Mouse (Mus musculus): ENCODE results near the gene Cygb. TPM values are rescaled to one million over a fixed set of nuclear protein-coding genes. Genes with fewer than 3 reads are reported as not detected.
A peak's percentile ranks its signal among the peaks of the same experiment; 100 is the strongest.

The Cygb gene
- polyA plus RNA-seq, 1 experiment from 2014 or later: 3.7 TPM

DNA sequence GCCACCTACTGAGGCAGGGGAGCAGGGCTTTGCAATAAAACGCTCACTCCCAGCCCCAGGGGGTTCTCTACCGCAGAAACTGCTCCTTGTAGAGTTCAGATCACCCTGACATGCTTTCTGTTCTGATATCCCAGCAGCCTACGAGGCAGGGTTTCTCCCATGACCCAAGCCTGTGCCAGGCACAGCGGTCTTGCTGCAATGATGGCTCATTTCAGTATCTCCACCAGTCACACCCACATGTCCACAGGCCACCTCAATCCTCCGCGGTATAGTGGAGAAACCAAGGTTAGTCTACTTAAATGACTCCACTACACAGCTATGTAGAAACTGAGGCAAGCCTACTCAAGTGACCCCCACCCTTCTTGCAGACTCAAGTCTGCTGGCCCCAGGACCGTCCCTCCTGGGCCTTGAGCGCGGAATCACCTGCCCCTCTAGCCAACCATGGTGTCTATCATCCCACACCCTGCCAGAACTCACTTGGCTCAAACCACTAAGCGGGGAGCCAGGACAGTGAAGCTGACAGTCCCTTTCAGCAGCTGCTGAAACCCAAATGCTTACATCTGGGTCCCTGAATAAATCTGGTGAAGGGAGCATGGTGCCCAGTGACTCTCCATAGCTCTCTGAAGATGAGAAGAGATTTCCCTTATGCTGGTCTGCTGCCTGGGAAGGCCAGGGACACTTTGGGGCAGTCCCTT is 33.4 kb downstream of the Cygb start:
- H3K9ac ChIP-seq (replicated peaks): peak overlapping the region; percentile 52
- no peaks in the 10 kb centered on the region for H3K36me3 ChIP-seq (replicated peaks; ENCODE audit: insufficient read depth, low read length)
- no peaks in the 10 kb centered on the region for H3K27me3 ChIP-seq (ENCODE audit: insufficient read depth, low read length)
- 72% methylated on average over 10 of the region's 10 CpGs for WGBS (ENCODE audit: insufficient replicate concordance)
- H3K27ac ChIP-seq (ENCODE audit: low read depth): peak overlapping the region; percentile 75
- H3K9me3 ChIP-seq (ENCODE audit: low read length): no peaks in the 10 kb centered on the region
- TF ChIP-seq CTCF (IDR thresholded peaks at IDR 0.05; ENCODE audit: low read depth): no peak
- TF ChIP-seq EP300 (IDR thresholded peaks at IDR 0.05; ENCODE audit: low read depth): 0 out of 2 replicates have a peak, but pooled peaks have one; percentile 3
- ATAC-seq: no peak
- DNase-seq: no peak
- peak overlapping the region; percentile 86 for H3K4me2 ChIP-seq (ENCODE audit: low read depth, low read length)
- peak overlapping the region; percentile 30 for H3K4me3 ChIP-seq (ENCODE audit: low read depth, low read length)
- peaks cover 88% of the 10 kb centered on the region for H3K4me1 ChIP-seq (ENCODE audit: insufficient read depth)

DNA sequence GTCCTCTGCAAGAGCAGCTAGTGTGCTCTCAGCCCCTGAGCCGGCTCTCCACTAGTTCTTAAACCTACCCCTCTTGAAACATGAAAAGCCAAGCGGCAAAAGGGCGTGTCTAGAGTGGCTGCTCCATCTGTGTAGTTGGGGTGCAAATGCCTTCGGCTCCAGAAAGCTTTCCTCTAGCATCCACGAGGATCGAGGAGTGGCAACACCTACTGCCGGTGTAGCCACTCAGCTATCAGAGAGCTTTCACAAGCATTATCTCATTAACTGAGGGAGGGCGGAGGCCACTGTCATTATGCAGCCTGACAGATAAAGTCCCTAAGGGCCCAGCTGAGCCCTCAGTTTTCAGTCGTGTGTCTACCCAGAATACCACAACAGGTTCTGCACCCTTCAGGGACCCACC is 34.0 kb downstream of the Cygb start:
- 37% methylated on average over 9 of the region's 9 CpGs for WGBS (ENCODE audit: insufficient replicate concordance)
- peak overlapping the region; percentile 86 for H3K4me2 ChIP-seq (ENCODE audit: low read depth, low read length)
- H3K4me3 ChIP-seq (ENCODE audit: low read depth, low read length): peak overlapping the region; percentile 30
- no peak for ATAC-seq
- no peaks in the 10 kb centered on the region for H3K27me3 ChIP-seq (ENCODE audit: insufficient read depth, low read length)
- H3K36me3 ChIP-seq (replicated peaks; ENCODE audit: insufficient read depth, low read length): no peaks in the 10 kb centered on the region
- peak overlapping the region; percentile 75 for H3K27ac ChIP-seq (ENCODE audit: low read depth)
- TF ChIP-seq CTCF (IDR thresholded peaks at IDR 0.05; ENCODE audit: low read depth) (no peak), EP300 (IDR thresholded peaks at IDR 0.05; ENCODE audit: low read depth) (peak; percentile 87)
- H3K9me3 ChIP-seq (ENCODE audit: low read length): no peaks in the 10 kb centered on the region
- peaks cover 88% of the 10 kb centered on the region for H3K4me1 ChIP-seq (ENCODE audit: insufficient read depth)
- peak overlapping the region; percentile 52 for H3K9ac ChIP-seq (replicated peaks)
- no peak for DNase-seq

DNA sequence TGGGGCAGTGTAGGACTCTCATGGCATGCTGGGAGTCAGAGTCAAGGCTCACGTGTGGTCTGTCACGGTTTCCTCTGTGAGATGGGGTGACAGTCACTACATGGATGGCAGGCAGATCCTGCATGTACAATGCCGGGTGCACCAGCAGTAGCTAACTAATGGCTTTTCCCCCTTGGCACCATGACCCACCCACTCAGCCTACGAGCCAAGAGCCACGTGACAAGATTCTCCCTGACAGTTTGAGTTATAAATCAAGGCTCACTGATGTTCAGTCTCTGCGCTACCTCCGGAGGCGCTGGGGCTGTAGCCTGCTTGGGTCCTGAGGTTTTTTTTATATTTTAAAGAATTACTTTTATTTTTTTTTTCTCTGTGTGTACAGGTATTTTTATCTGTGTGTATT is 34.6 kb downstream of the Cygb start:
- peak overlapping the region; percentile 41; the same call in 1 of the 2 replicates for H3K27ac ChIP-seq (ENCODE audit: low read depth)
- peaks cover 88% of the 10 kb centered on the region for H3K4me1 ChIP-seq (ENCODE audit: insufficient read depth)
- no peaks in the 10 kb centered on the region for H3K9me3 ChIP-seq (ENCODE audit: low read length)

DNA sequence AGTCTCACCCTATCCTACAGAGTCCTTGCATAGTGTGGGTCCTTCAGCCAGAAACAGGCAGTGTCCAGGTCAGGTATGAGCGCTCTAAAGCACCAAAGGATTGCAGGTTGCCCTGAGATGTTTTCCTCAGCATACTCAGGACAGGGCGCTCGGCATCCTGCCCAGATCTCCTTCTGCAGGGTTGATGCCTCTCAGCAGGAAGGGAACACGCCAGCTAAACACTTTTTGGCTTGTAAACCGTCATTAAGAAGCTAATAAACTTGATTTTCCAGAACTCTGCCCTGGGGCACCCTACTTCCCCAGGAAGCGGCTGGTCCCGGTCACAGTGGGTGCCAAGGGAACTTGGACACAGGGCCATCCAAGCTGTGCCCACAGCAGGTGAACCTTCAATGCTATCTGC is 35.0 kb downstream of the Cygb start:
- Histone ChIP-seq H3K36me3 (replicated peaks; ENCODE audit: insufficient read depth, low read length) (no peaks in the 10 kb centered on the region; the same call in 1 of the 2 replicates), H3K9ac (replicated peaks) (no peak overlapping the region), H3K27ac (ENCODE audit: low read depth) (0 out of 2 replicates have a peak overlapping the region, but pooled peaks have one; percentile 41), H3K4me3 (ENCODE audit: low read depth, low read length) (no peak overlapping the region), H3K4me2 (ENCODE audit: low read depth, low read length) (peak overlapping the region; percentile 86; the same call in 1 of the 2 replicates), H3K9me3 (ENCODE audit: low read length) (no peaks in the 10 kb centered on the region), H3K4me1 (ENCODE audit: insufficient read depth) (peaks cover 89% of the 10 kb centered on the region), H3K27me3 (ENCODE audit: insufficient read depth, low read length) (no peaks in the 10 kb centered on the region)
- DNase-seq: no peak
- TF ChIP-seq EP300 (IDR thresholded peaks at IDR 0.05; ENCODE audit: low read depth): no peak
- WGBS (ENCODE audit: insufficient replicate concordance): 81% methylated on average over 7 of the region's 7 CpGs
- no peak for ATAC-seq

More for the DNA sequence above, 34.6 kb downstream of the Cygb start:
- TF ChIP-seq EP300 (IDR thresholded peaks at IDR 0.05; ENCODE audit: low read depth): no peak
- TF ChIP-seq CTCF (IDR thresholded peaks at IDR 0.05; ENCODE audit: low read depth): no peak
- H3K9ac ChIP-seq (replicated peaks): peak overlapping the region; percentile 52; the same call in 1 of the 2 replicates
- peak overlapping the region; percentile 86 for H3K4me2 ChIP-seq (ENCODE audit: low read depth, low read length)
- no peaks in the 10 kb centered on the region for H3K27me3 ChIP-seq (ENCODE audit: insufficient read depth, low read length)
- H3K36me3 ChIP-seq (replicated peaks; ENCODE audit: insufficient read depth, low read length): no peaks in the 10 kb centered on the region; the same call in 1 of the 2 replicates
- 69% methylated on average over 8 of the region's 8 CpGs for WGBS (ENCODE audit: insufficient replicate concordance)
- DNase-seq (no peak), ATAC-seq (no peak)
- no peak overlapping the region for H3K4me3 ChIP-seq (ENCODE audit: low read depth, low read length)

DNA sequence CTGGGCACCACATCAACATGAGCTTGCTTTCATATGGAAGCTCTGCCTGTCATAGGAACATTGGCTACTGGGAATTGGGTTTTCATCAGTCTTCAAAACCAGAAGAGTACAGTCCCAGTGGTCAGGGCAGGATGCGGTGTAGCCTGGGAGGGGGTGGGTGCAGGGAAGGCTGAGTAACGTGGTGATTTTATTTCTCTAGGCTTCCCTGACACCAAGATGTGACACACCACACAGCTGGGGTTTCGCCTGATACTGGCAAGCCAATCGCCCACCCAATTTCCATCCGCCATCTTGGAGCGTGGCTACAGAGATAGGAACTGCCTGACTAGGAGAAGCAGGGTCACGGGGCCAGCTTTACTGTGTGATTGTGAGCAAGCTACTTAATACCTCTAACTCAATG is 35.4 kb downstream of the Cygb start:
- TF ChIP-seq CTCF (IDR thresholded peaks at IDR 0.05; ENCODE audit: low read depth): no peak
- TF ChIP-seq EP300 (IDR thresholded peaks at IDR 0.05; ENCODE audit: low read depth): no peak
- 0 out of 2 replicates have a peak overlapping the region, but pooled peaks have one; percentile 2 for H3K4me2 ChIP-seq (ENCODE audit: low read depth, low read length)

DNA sequence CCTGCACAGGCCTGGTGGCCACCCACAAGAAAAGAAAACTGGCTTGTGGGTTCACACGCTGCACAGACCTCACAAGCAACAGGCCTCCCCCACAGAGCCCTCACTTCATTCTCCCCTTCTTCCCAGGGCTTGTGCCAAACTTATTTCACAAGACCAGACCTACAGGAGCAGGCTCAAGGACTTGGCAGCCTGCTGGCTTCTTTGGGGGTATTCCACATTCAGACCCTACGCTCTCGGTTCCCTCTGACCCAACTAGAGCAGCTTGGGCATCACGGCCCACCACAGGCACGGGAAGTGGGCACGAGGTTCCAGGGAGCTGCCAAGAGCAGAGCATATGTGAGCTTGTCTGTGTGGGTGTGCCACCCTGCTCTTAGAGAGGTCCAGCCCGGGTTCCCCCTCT is 36.5 kb downstream of the Cygb start:
- Histone ChIP-seq H3K4me2 (ENCODE audit: low read depth, low read length) (peak overlapping the region; percentile 83; the same call in 1 of the 2 replicates), H3K9ac (replicated peaks) (no peak overlapping the region), H3K9me3 (ENCODE audit: low read length) (no peaks in the 10 kb centered on the region), H3K36me3 (replicated peaks; ENCODE audit: insufficient read depth, low read length) (no peaks in the 10 kb centered on the region; the same call in none of the 2 replicates), H3K27me3 (ENCODE audit: insufficient read depth, low read length) (no peaks in the 10 kb centered on the region), H3K4me3 (ENCODE audit: low read depth, low read length) (no peak overlapping the region), H3K27ac (ENCODE audit: low read depth) (peak overlapping the region; percentile 96), H3K4me1 (ENCODE audit: insufficient read depth) (peaks cover 94% of the 10 kb centered on the region)
- ATAC-seq (no peak), DNase-seq (no peak)
- TF ChIP-seq EP300 (IDR thresholded peaks at IDR 0.05; ENCODE audit: low read depth) (no peak), CTCF (IDR thresholded peaks at IDR 0.05; ENCODE audit: low read depth) (no peak)
- WGBS (ENCODE audit: insufficient replicate concordance): 70% methylated on average over 7 of the region's 7 CpGs

More for the DNA sequence above, 35.4 kb downstream of the Cygb start:
- Histone ChIP-seq H3K27ac (ENCODE audit: low read depth) (no peak overlapping the region), H3K36me3 (replicated peaks; ENCODE audit: insufficient read depth, low read length) (no peaks in the 10 kb centered on the region; the same call in 1 of the 2 replicates), H3K4me3 (ENCODE audit: low read depth, low read length) (no peak overlapping the region), H3K4me1 (ENCODE audit: insufficient read depth) (peaks cover 92% of the 10 kb centered on the region), H3K9ac (replicated peaks) (no peak overlapping the region), H3K27me3 (ENCODE audit: insufficient read depth, low read length) (no peaks in the 10 kb centered on the region), H3K9me3 (ENCODE audit: low read length) (no peaks in the 10 kb centered on the region)
- WGBS (ENCODE audit: insufficient replicate concordance): 77% methylated on average over 7 of the region's 7 CpGs
- no peak for DNase-seq
- no peak for ATAC-seq
